Mouse (Mus musculus): Measurements from ENCODE around the gene Hbs1l. TPM values are rescaled to one million over a fixed set of nuclear protein-coding genes. Genes with fewer than 3 reads are reported as not detected.

The Hbs1l gene
- 80.3 TPM for polyA plus RNA-seq (2014; fragmentation: Illumina TruSeq; extraction: RNeasy Lipid Tissue Mini Kit (QIAGEN cat#74804); ENCODE audit: low read depth, low replicate concordance)

GRCm38 (mm10) chr10:21295759-21296621, at the start of gene Hbs1l:
Hbs1l (plus strand) TSS chr10:21295979.

GRCm38 (mm10) chr10:21376682-21377473, 81.1 kb downstream of the Hbs1l start, which contains the start of gene Aldh8a1:
Aldh8a1 (plus strand) TSS chr10:21377291.

Other genes with a start within 250 kb of the Hbs1l start
- gene Myb, start 135.0 kb upstream of the Hbs1l start, polyA plus RNA-seq (2014; fragmentation: Illumina TruSeq; extraction: RNeasy Lipid Tissue Mini Kit (QIAGEN cat#74804); ENCODE audit: low read depth, low replicate concordance) = 112 TPM
- gene Aldh8a1, start 81.3 kb downstream of the Hbs1l start, polyA plus RNA-seq (2014; fragmentation: Illumina TruSeq; extraction: RNeasy Lipid Tissue Mini Kit (QIAGEN cat#74804); ENCODE audit: low read depth, low replicate concordance) = not detected

Data from sigmoid colon, adult 10 weeks (tissue).